Mouse (Mus musculus) G1E (cell line): ENCODE measurements around the gene Lin54. TPM values are rescaled to one million over a fixed set of nuclear protein-coding genes. Genes with fewer than 3 reads are reported as not detected.

Source experiments
- ATAC-seq: 2 replicates; pipeline ENCODE4 v1.8.0; 2016; ENCODE audit warnings: mild to moderate bottlenecking; ENCODE audit not compliant: insufficient number of reproducible peaks, poor library complexity, low FRiP score, severe bottlenecking; ENCODE audit errors: extremely low read depth
- DNase-seq: peaks from one replicate; pipeline ENCODE4 v3.0.0; 2012; ENCODE audit warnings: low spot score
- H3K27me3 ChIP-seq: 2 replicates; pipeline ENCODE4 v1.6.1; 2012; ENCODE audit warnings: mild to moderate bottlenecking, low read length, inconsistent platforms; ENCODE audit not compliant: insufficient read depth
- H3K36me3 ChIP-seq: replicated peaks from 2 replicates; pipeline ENCODE3; 2012; ENCODE audit warnings: mild to moderate bottlenecking, inconsistent platforms
- H3K4me1 ChIP-seq: 2 replicates; pipeline ENCODE4 v1.6.1; 2012; ENCODE audit warnings: low read depth, low read length, inconsistent platforms, mixed read lengths; ENCODE audit not compliant: insufficient read depth
- H3K4me3 ChIP-seq: 2 replicates; pipeline ENCODE4 v1.5.1; 2012; ENCODE audit warnings: low read depth, mild to moderate bottlenecking, inconsistent platforms, low read length, moderate library complexity, mixed read lengths
- H3K9me3 ChIP-seq: replicated peaks from 2 replicates; pipeline ENCODE4 v1.6.1; 2012; ENCODE audit warnings: inconsistent platforms
- CTCF ChIP-seq: IDR thresholded peaks from 2 replicates; pipeline ENCODE4 v1.5.1; 2012; ENCODE audit warnings: low read depth, low read length, inconsistent platforms, mixed read lengths
- GATA1 ChIP-seq: IDR thresholded peaks from 2 replicates; pipeline ENCODE4 v1.6.1; 2012; ENCODE audit warnings: borderline replicate concordance, low read length, inconsistent platforms, mixed read lengths
- GATA2 ChIP-seq: IDR thresholded peaks from 2 replicates; pipeline ENCODE4 v1.6.1; 2012; ENCODE audit warnings: low read depth, low read length, inconsistent platforms, borderline replicate concordance
- POLR2AphosphoS5 ChIP-seq: IDR thresholded peaks from 2 replicates; pipeline ENCODE4 v1.6.1; 2012; ENCODE audit warnings: low read depth, low read length, inconsistent platforms; ENCODE audit not compliant: insufficient replicate concordance
- TAL1 ChIP-seq: conservative IDR thresholded peaks from 2 replicates; pipeline ENCODE4 v1.6.1; 2012; ENCODE audit warnings: low read depth, low read length, inconsistent platforms, mixed read lengths
- polyA plus RNA-seq: library from polyadenylated mRNA; stranded (reverse); fragments of >175 nt; gene quantifications from 2 replicates; pipeline ENCODE4 v1.2.3, GENCODE M21; 2012
- total RNA-seq, 2 experiments: library from RNA; stranded (forward) in 1 of 2; stranded (reverse) in 1 of 2; fragments of 200-1000 nt in 1 of 2; fragments of >200 nt in 1 of 2; fragmentation: Nextera tagmentation in 1 of 2; gene quantifications; 2 replicates each; pipeline ENCODE4 v1.2.3; 2014 to 2017

Lin54 gene
- total and polyA plus RNA-seq, 3 experiments = 2.7 to 80.4 (median 76.0) TPM

DNA sequence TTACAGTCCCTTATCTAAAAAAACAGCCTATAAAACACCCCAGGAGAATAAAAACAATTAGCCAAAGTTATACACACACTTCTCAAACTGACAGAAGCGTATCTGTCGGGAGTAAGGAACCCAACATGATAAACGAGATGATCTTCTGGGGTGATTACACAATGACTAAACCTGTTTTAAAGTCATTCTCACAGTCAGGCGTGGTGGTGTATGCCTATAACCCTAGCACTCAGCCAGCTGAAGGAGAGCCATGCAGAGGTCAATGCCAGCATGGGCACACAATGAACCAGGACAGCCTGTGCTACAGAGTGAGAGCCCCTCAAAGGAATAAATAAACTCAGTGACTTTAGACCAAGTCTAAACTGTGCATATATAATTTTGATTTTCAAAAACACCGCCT lies 92.0 kb downstream of the Lin54 start:
- ATAC-seq (peak; percentile 54; the same call in 1 of the 2 replicates), DNase-seq (no peak)
- H3K27me3 ChIP-seq = no peaks in the 10 kb centered on the region
- no peaks in the 10 kb centered on the region for H3K9me3 ChIP-seq
- peaks cover 15% of the 10 kb centered on the region for H3K4me1 ChIP-seq
- no peak overlapping the region for H3K4me3 ChIP-seq
- peaks cover 67% of the 10 kb centered on the region for H3K36me3 ChIP-seq
- TF ChIP-seq GATA2 (no peak), CTCF (no peak), GATA1 (no peak), TAL1 (no peak), POLR2AphosphoS5 (no peak)

DNA sequence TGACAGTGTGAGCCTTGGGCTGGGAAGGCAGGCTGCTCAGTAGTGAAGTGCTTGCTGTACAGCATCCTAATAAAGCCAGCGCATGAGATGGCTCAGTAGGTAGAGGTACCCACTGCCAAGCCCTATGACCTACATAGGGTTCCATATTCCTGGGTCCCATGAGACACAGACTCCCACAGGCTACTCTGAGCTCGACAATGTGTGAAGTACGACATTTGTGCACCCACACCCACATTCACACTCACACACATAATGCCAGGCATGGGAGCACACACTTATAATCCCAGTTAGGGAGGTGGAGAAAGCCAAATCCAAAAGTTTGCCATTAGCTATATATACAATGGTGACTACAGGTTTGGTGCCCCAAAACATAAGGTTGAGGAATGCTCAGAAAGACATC lies 103.7 kb downstream of the Lin54 start:
- Histone ChIP-seq H3K4me1 (no peaks in the 10 kb centered on the region), H3K9me3 (no peaks in the 10 kb centered on the region), H3K4me3 (no peak overlapping the region), H3K27me3 (no peaks in the 10 kb centered on the region), H3K36me3 (peaks cover 90% of the 10 kb centered on the region)
- ATAC-seq = no peak
- TF ChIP-seq GATA1 (no peak), GATA2 (no peak), POLR2AphosphoS5 (no peak), TAL1 (no peak), CTCF (no peak)
- DNase-seq = no peak

DNA sequence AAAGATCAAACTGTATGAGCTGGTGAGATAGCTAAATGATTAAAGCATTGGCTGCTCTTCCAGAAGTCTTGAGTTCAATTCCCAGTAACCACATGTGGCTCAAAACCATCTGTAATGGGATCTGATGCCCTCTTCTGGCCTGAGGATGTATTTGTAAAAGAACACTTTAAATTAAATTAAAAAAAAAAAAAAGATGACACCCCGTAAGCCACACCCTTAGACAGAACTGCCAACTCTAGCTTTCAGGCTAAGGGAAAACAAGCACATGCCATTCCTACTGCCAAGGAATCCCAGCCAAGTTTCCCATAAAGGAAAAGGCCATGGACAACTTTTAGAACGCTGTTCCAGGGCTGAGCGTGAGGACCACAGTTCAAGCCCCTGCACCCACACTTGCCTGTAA lies 106.8 kb downstream of the Lin54 start:
- ATAC-seq (no peak), DNase-seq (no peak)
- Histone ChIP-seq H3K4me3 (no peak overlapping the region), H3K36me3 (peaks cover 97% of the 10 kb centered on the region), H3K4me1 (no peaks in the 10 kb centered on the region), H3K27me3 (no peaks in the 10 kb centered on the region), H3K9me3 (no peaks in the 10 kb centered on the region)
- TF ChIP-seq GATA2 = no peak
- TF ChIP-seq POLR2AphosphoS5 = no peak
- no peak for TF ChIP-seq TAL1
- no peak for TF ChIP-seq CTCF
- no peak for TF ChIP-seq GATA1

DNA sequence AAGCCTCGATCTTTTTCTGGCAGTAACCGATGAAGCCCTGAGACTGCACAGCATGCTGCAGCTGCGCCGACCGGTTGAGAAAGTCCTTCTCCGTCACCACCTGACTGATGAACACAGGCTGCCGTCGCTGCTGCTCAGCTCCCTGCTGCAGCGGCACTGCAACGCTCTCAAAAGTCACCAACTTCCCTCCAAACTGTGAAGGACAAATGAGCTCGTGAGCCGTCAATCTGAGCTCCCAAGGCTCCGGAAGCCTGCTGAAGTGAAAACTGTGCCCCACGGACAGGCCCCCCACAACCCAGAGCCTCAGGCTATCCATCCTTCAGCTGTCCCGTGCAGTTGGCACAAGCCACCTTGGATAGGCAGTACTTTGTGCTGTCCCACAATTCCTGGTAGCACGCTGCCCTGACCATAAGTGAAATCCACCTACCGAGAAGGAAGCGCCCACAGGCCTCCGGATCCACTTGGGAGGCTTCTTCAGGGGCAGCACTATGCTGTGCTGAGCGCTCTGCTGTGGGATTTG lies 107.9 kb downstream of the Lin54 start:
- no peak for DNase-seq
- Histone ChIP-seq H3K36me3 (peaks cover 94% of the 10 kb centered on the region), H3K9me3 (no peaks in the 10 kb centered on the region), H3K27me3 (no peaks in the 10 kb centered on the region), H3K4me1 (no peaks in the 10 kb centered on the region), H3K4me3 (no peak overlapping the region)
- no peak for TF ChIP-seq POLR2AphosphoS5
- TF ChIP-seq GATA1 = no peak
- TF ChIP-seq CTCF = no peak
- TF ChIP-seq GATA2 = no peak
- TF ChIP-seq TAL1 = no peak
- no peak for ATAC-seq

Other genes with a start within 250 kb of the Lin54 start
- gene Sec31a, start 84.4 kb downstream of the Lin54 start, total RNA-seq (2014; fragmentation: Nextera tagmentation) = 173 and 224 TPM in 2 replicates
- gene Sec31a, start 84.4 kb downstream of the Lin54 start, total RNA-seq (2017) = 69.5 and 71.0 TPM in 2 replicates
- gene Sec31a, start 84.4 kb downstream of the Lin54 start, polyA plus RNA-seq = 132 and 146 TPM in 2 replicates
- 76.7 and 84.4 TPM in 2 replicates for gene Cops4, start 17.7 kb upstream of the Lin54 start, total RNA-seq (2014; fragmentation: Nextera tagmentation)
- gene Cops4, start 17.7 kb upstream of the Lin54 start, total RNA-seq (2017) = 120 and 129 TPM in 2 replicates
- gene Cops4, start 17.7 kb upstream of the Lin54 start, polyA plus RNA-seq = 4.9 and 11.9 TPM in 2 replicates
- gene Plac8, start 71.6 kb upstream of the Lin54 start, total RNA-seq (2014; fragmentation: Nextera tagmentation) = 3.6 and 8.9 TPM in 2 replicates
- gene Plac8, start 71.6 kb upstream of the Lin54 start, total RNA-seq (2017) = 2.7 and 5.9 TPM in 2 replicates
- 0.36 and 0.56 TPM in 2 replicates for gene Plac8, start 71.6 kb upstream of the Lin54 start, polyA plus RNA-seq
- 19.5 and 21.7 TPM in 2 replicates for gene Coq2, start 174.5 kb upstream of the Lin54 start, total RNA-seq (2014; fragmentation: Nextera tagmentation)
- gene Coq2, start 174.5 kb upstream of the Lin54 start, total RNA-seq (2017) = 29.5 and 37.7 TPM in 2 replicates
- gene Coq2, start 174.5 kb upstream of the Lin54 start, polyA plus RNA-seq = 47.1 and 78.4 TPM in 2 replicates
- not detected in 2 replicates for gene Hpse, start 219.1 kb upstream of the Lin54 start, total RNA-seq (2014; fragmentation: Nextera tagmentation)
- 0.06 TPM in 1 of 2 replicates, not detected in the other for gene Hpse, start 219.1 kb upstream of the Lin54 start, total RNA-seq (2017)
- gene Hpse, start 219.1 kb upstream of the Lin54 start, polyA plus RNA-seq = not detected in 2 replicates